Mouse (Mus musculus) liver, embryonic 14.5 days (tissue): Measurements from ENCODE around the gene Usf3. TPM values are rescaled to one million over a fixed set of nuclear protein-coding genes. Genes with fewer than 3 reads are reported as not detected.

ENCODE experiments used
- ATAC-seq: fragments of 200-750 bp; cut with Nextera tagmentation; 2 replicates; pipeline ENCODE4 v1.8.0; 2017; ENCODE audit warnings: moderate number of reproducible peaks, mild to moderate bottlenecking, moderate library complexity; ENCODE audit not compliant: insufficient read depth
- DNase-seq, 3 experiments: peaks; one replicate each; pipeline ENCODE4 v3.0.0-alpha.2; 2012 to 2013; ENCODE audit warnings: low read depth in 3 of 3, low spot score in 3 of 3
- H3K27ac ChIP-seq: fragments of 300-500 bp; sonication (generic); 2 replicates; pipeline ENCODE4 v1.5.1; 2014; ENCODE audit warnings: moderate library complexity, mild to moderate bottlenecking, control low read depth, inconsistent platforms
- H3K27me3 ChIP-seq: fragments of 300-500 bp; sonication (generic); 2 replicates; pipeline ENCODE4 v1.6.1; 2014; ENCODE audit warnings: mild to moderate bottlenecking, low read length, moderate library complexity; ENCODE audit not compliant: control insufficient read depth, insufficient read depth
- H3K36me3 ChIP-seq: fragments of 300-500 bp; sonication (generic); replicated peaks from 2 replicates; pipeline ENCODE4 v1.6.1; 2014; ENCODE audit warnings: low read depth; ENCODE audit not compliant: control insufficient read depth, insufficient read depth
- H3K4me1 ChIP-seq, 2 experiments: fragments of 200-500 bp in 1 of 2; fragments of 300-500 bp in 1 of 2; sonication (generic) in 1 of 2; replicated peaks; 2 replicates each; pipeline ENCODE4 v1.6.1; 2012 to 2014; ENCODE audit warnings: antibody characterized with exemption in 1 of 2, inconsistent platforms in 1 of 2, low read length in 1 of 2; ENCODE audit not compliant: control insufficient read depth in 2 of 2, insufficient read depth in 2 of 2
- H3K4me2 ChIP-seq: fragments of 300-500 bp; sonication (generic); 2 replicates; pipeline ENCODE4 v1.6.1; 2014; ENCODE audit warnings: low read depth, mild to moderate bottlenecking, control low read depth, moderate library complexity
- H3K4me3 ChIP-seq, 2 experiments: fragments of 200-500 bp in 1 of 2; fragments of 300-500 bp in 1 of 2; sonication (generic) in 1 of 2; 2 replicates each; pipeline ENCODE4 v1.5.1; 2012 to 2014; ENCODE audit warnings: low read depth in 2 of 2, low read length in 2 of 2, mild to moderate bottlenecking in 2 of 2, control low read depth in 1 of 2, inconsistent platforms in 1 of 2, moderate library complexity in 1 of 2; ENCODE audit not compliant: insufficient read depth in 1 of 2
- H3K9ac ChIP-seq: fragments of 300-500 bp; sonication (generic); replicated peaks from 2 replicates; pipeline ENCODE4 v1.6.1; 2014; ENCODE audit warnings: mild to moderate bottlenecking, control low read depth, moderate library complexity
- H3K9me3 ChIP-seq: fragments of 300-500 bp; sonication (generic); 2 replicates; pipeline ENCODE4 v1.6.1; 2016; ENCODE audit warnings: low read length, mixed read lengths; ENCODE audit not compliant: control insufficient read depth
- CTCF ChIP-seq: IDR thresholded peaks from 2 replicates; pipeline ENCODE4 v1.5.1; 2016; ENCODE audit warnings: antibody characterized with exemption, low read depth, control low read depth
- EP300 ChIP-seq: IDR thresholded peaks from 2 replicates; pipeline ENCODE4 v1.6.1; 2016; ENCODE audit warnings: antibody characterized with exemption, low read depth
- WGBS: fragments of 180-500 bp; shearing (Covaris S2); extraction: QIAGEN DNeasy Blood & Tissue Kit; methylation state at CpG from one replicate; pipeline ENCODE4 v1.1.7; 2014; ENCODE audit not compliant: insufficient replicate concordance; 5-methylcytosine and 5-hydroxymethylcytosine counted together
- polyA plus RNA-seq, 2 experiments: library from polyadenylated mRNA; depleted of rRNA in 1 of 2; stranded (reverse) in 1 of 2; unstranded in 1 of 2; fragments of >200 nt; fragmentation: Nextera tagmentation in 1 of 2; extraction: Ambion mirVana in 1 of 2; gene quantifications; 2 replicates each; pipeline versions ENCODE4 v1.2.1 to v1.2.3; 2012 to 2014

The Usf3 gene
- polyA plus RNA-seq, 2 experiments = 2.7 to 3.9 TPM

DNA sequence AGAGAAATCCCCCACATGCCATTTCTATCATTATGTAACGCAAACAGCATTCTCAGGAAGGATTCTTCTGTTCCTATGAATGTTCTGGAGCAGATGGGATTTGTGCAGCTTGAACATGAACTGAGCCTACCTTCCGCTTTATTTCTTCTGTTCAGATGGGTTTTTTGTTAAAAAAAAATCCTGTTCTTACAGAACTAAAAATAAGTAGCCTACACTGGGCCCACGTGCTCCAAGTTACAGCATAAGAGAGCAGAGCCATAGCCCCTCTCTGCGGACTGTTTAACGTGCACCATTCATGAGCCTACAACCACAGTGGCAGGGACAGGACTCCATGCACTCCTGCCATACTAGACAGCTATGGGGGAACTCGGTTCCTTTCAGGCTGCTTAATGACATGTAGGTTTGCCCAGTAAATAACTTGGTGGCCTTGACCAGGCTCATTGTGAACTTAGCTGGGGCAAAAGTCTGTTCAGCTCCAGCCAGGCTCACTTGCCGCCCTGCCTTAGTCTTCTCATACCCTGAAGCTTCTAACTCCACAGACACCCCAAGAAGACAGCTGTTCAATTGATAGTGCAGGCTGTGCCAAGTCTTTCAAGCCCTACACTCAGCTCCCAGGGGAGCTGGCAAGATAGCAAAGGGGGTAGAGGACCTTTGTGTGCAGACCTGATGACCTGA lies 95.6 kb downstream of the Usf3 start:
- H3K9ac ChIP-seq = no peak overlapping the region
- 58% methylated on average over 7 of the region's 7 CpGs for WGBS
- no peaks in the 10 kb centered on the region for H3K9me3 ChIP-seq
- no peak overlapping the region for H3K4me3 ChIP-seq
- no peaks in the 10 kb centered on the region; the same call in 1 of the 2 replicates for H3K27me3 ChIP-seq
- H3K4me2 ChIP-seq = no peak overlapping the region
- DNase-seq (no peak), ATAC-seq (no peak)
- TF ChIP-seq CTCF = no peak
- TF ChIP-seq EP300 = no peak
- peaks cover 10 to 16% of the 10 kb centered on the region in 2 experiments for H3K4me1 ChIP-seq
- H3K27ac ChIP-seq = no peak overlapping the region
- H3K36me3 ChIP-seq = no peaks in the 10 kb centered on the region

DNA sequence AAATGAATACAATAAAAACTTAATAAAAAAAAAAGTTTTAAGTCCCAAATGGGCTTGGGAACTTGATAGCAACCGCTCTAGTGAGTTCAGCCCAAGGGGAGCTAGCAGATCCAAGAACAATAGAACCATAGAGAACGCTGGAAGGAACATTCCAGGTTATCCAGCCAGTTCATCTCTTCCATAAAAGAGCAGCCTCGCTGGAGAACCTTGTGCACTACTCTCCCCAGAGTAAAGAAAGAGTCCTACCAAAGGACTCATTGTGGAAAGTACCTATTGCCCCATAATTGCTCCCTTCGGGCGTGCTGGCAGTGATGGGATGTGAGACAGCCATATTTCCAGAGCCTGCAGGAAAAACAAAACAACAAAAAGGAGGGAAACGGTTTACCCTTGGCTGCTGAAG lies 96.5 kb downstream of the Usf3 start:
- H3K4me2 ChIP-seq = no peak overlapping the region
- 60% methylated on average over 6 of the region's 6 CpGs for WGBS
- no peaks in the 10 kb centered on the region; the same call in 1 of the 2 replicates for H3K27me3 ChIP-seq
- TF ChIP-seq CTCF = no peak
- no peak for TF ChIP-seq EP300
- ATAC-seq (no peak), DNase-seq (no peak)
- no peaks in the 10 kb centered on the region for H3K9me3 ChIP-seq
- peaks cover 10 to 16% of the 10 kb centered on the region in 2 experiments for H3K4me1 ChIP-seq
- H3K27ac ChIP-seq = no peak overlapping the region
- no peak overlapping the region for H3K9ac ChIP-seq
- no peaks in the 10 kb centered on the region for H3K36me3 ChIP-seq
- no peak overlapping the region for H3K4me3 ChIP-seq

DNA sequence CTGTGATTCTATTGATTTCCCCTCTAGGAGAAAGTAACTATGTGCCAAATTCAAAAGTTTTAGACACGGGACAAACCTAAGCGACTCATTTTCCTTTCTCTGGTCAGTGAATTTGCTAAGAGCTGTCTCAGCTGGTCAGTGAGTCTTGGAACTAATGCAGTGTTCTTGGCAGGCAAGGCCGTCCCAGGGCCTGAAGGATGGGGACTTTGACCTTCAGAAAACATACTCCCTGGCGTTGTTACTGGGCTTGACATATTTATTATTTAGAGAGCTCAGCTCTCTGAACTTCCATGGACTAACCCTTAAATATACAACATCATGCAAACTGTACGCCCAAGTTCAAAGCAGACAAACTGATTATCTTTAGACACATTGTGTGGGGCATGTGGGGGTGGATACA lies 97.6 kb downstream of the Usf3 start:
- H3K36me3 ChIP-seq = no peaks in the 10 kb centered on the region
- no peaks in the 10 kb centered on the region; the same call in 1 of the 2 replicates for H3K27me3 ChIP-seq
- no peak overlapping the region for H3K27ac ChIP-seq
- no peak overlapping the region for H3K4me3 ChIP-seq
- TF ChIP-seq CTCF (no peak), EP300 (no peak)
- H3K4me2 ChIP-seq = no peak overlapping the region
- WGBS = 57% methylated on average over 5 of the region's 5 CpGs
- H3K9ac ChIP-seq = no peak overlapping the region
- ATAC-seq (no peak), DNase-seq (no peak)
- H3K4me1 ChIP-seq = peaks cover 6 to 9% of the 10 kb centered on the region in 2 experiments
- H3K9me3 ChIP-seq = no peaks in the 10 kb centered on the region

DNA sequence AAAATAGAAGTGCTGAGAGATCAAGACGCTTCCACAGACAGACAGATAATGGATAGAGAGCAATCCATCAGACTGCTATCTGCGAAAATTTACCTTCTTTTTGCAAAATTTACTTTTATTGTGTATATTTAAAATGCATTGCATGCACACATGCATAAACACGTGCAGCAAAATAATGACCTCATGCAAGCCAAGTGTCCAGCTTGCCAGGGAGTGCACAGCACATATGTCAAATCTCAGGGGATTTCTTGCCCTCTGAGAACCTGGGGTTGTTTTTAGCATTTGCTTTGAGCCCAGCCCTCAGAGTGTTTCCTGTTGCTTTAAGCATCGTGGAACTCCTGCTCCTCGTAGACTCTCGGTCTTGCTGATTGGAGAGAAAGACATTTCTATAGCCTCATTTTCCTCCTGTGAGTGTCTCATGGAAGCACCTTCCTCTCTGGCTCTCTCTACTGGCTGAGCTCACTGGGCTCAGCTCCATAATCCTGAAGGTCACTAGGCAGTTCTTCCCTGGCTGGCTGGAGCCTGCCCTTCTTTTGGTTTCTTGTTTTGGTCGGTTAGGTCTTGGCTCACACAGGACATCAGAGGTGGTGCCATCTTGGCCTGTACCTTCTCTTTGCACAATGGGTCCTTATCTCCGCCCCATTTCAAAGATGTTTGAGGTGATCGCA lies 98.5 kb downstream of the Usf3 start:
- no peaks in the 10 kb centered on the region for H3K9me3 ChIP-seq
- H3K4me2 ChIP-seq = no peak overlapping the region
- DNase-seq (no peak), ATAC-seq (no peak)
- 56% methylated on average over 9 of the region's 9 CpGs for WGBS
- no peak for TF ChIP-seq CTCF
- no peak for TF ChIP-seq EP300
- H3K4me1 ChIP-seq = peaks cover 0 to under 1% of the 10 kb centered on the region in 2 experiments; a peak in 1 of 4 replicates
- H3K27ac ChIP-seq = no peak overlapping the region
- H3K9ac ChIP-seq = no peak overlapping the region
- H3K4me3 ChIP-seq = no peak overlapping the region
- no peaks in the 10 kb centered on the region for H3K36me3 ChIP-seq
- no peaks in the 10 kb centered on the region; the same call in 1 of the 2 replicates for H3K27me3 ChIP-seq

Other genes with a start within 250 kb of the Usf3 start
- 9.2 and 10.4 TPM in 2 replicates for gene Qtrt2, start 246.4 kb upstream of the Usf3 start, polyA plus RNA-seq (2012; rRNA removed)
- gene Qtrt2, start 246.4 kb upstream of the Usf3 start, polyA plus RNA-seq (2014; fragmentation: Nextera tagmentation; extraction: Ambion mirVana) = 7.2 and 8.4 TPM in 2 replicates
- gene Zdhhc23, start 193.5 kb upstream of the Usf3 start, polyA plus RNA-seq (2012; rRNA removed) = 0.22 and 0.25 TPM in 2 replicates
- gene Zdhhc23, start 193.5 kb upstream of the Usf3 start, polyA plus RNA-seq (2014; fragmentation: Nextera tagmentation; extraction: Ambion mirVana) = 0.16 and 0.20 TPM in 2 replicates
- 1.0 and 1.6 TPM in 2 replicates for gene Gramd1c, start 109.9 kb upstream of the Usf3 start, polyA plus RNA-seq (2012; rRNA removed)
- 2.2 and 2.9 TPM in 2 replicates for gene Gramd1c, start 109.9 kb upstream of the Usf3 start, polyA plus RNA-seq (2014; fragmentation: Nextera tagmentation; extraction: Ambion mirVana)
- 8.6 and 11.9 TPM in 2 replicates for gene Atp6v1a, start 33.5 kb upstream of the Usf3 start, polyA plus RNA-seq (2012; rRNA removed)
- 28.1 and 28.8 TPM in 2 replicates for gene Atp6v1a, start 33.5 kb upstream of the Usf3 start, polyA plus RNA-seq (2014; fragmentation: Nextera tagmentation; extraction: Ambion mirVana)
- gene Naa50, start 33.4 kb upstream of the Usf3 start, polyA plus RNA-seq (2012; rRNA removed) = 11.3 and 19.1 TPM in 2 replicates
- gene Naa50, start 33.4 kb upstream of the Usf3 start, polyA plus RNA-seq (2014; fragmentation: Nextera tagmentation; extraction: Ambion mirVana) = 39.0 and 40.6 TPM in 2 replicates
- gene Sidt1, start 159.9 kb downstream of the Usf3 start, polyA plus RNA-seq (2012; rRNA removed) = 0.01 and 0.08 TPM in 2 replicates
- not detected in 2 replicates for gene Sidt1, start 159.9 kb downstream of the Usf3 start, polyA plus RNA-seq (2014; fragmentation: Nextera tagmentation; extraction: Ambion mirVana)
- 6.2 and 8.3 TPM in 2 replicates for gene Spice1, start 173.9 kb downstream of the Usf3 start, polyA plus RNA-seq (2012; rRNA removed)
- 4.8 and 9.2 TPM in 2 replicates for gene Spice1, start 173.9 kb downstream of the Usf3 start, polyA plus RNA-seq (2014; fragmentation: Nextera tagmentation; extraction: Ambion mirVana)
- gene Cfap44, start 221.6 kb downstream of the Usf3 start, polyA plus RNA-seq (2012; rRNA removed) = 0.19 and 0.59 TPM in 2 replicates
- gene Cfap44, start 221.6 kb downstream of the Usf3 start, polyA plus RNA-seq (2014; fragmentation: Nextera tagmentation; extraction: Ambion mirVana) = 0.24 and 0.47 TPM in 2 replicates